In genomic region chr2:165571216-165571778, GRCm38 (mm10) we compare ENCODE assay signal across 24 mouse cellular contexts. TPM values are rescaled to one million over a fixed set of nuclear protein-coding genes. Genes with fewer than 3 reads are reported as not detected.
DNase-seq lines count a peak whose midpoint lies in the region; ATAC-seq lines count a peak whose summit lies in the region.
"Had no signal": no experiment of that assay in that cellular context is flagged by ENCODE, and none has a peak within 500 bp of the region (broad histone marks: within the 10 kb centered on the region; RNA-seq: fewer than 3 reads in every experiment).

No protein-coding gene starts in this region.

- no peaks in the 10 kb centered on the region for H3K36me3 ChIP-seq in lung, embryonic 16.5 days (ENCODE audit: control insufficient read depth, insufficient read depth, low read length)
- no peaks in the 10 kb centered on the region for H3K36me3 ChIP-seq in stomach, embryonic 16.5 days (ENCODE audit: control insufficient read depth, insufficient read depth, low read length)
- H3K36me3 ChIP-seq in neural tube, embryonic 15.5 days = no peaks in the 10 kb centered on the region
- H3K36me3 ChIP-seq: forebrain, embryonic 15.5 days; heart, embryonic 10.5 days; hindbrain, embryonic 15.5 days; liver, embryonic 13.5 days; lung, embryonic 15.5 days; midbrain, embryonic 15.5 days had no signal

- 15% methylated on average over 4 of the region's 4 CpGs for WGBS in lung, embryonic 16.5 days
- 17% methylated on average over 4 of the region's 4 CpGs for WGBS in stomach, embryonic 16.5 days
- WGBS in neural tube, embryonic 15.5 days = 59% methylated on average over 4 of the region's 4 CpGs

- no peak overlapping the region for H3K27ac ChIP-seq in lung, embryonic 16.5 days (ENCODE audit: low read length)
- no peak overlapping the region for H3K27ac ChIP-seq in stomach, embryonic 16.5 days (ENCODE audit: low read length)
- H3K27ac ChIP-seq in neural tube, embryonic 15.5 days (replicated peaks) = no peak overlapping the region
- H3K27ac ChIP-seq: forebrain, embryonic 15.5 days; heart, embryonic 10.5 days; hindbrain, embryonic 15.5 days; layer of hippocampus, adult 2 months; liver, embryonic 13.5 days; lung, embryonic 15.5 days; midbrain, embryonic 15.5 days had no signal

- H3K27me3 ChIP-seq in lung, embryonic 16.5 days (ENCODE audit: control insufficient read depth, insufficient read depth, low read depth, low read length) = no peaks in the 10 kb centered on the region
- no peaks in the 10 kb centered on the region for H3K27me3 ChIP-seq in stomach, embryonic 16.5 days (ENCODE audit: control insufficient read depth, insufficient read depth, low read length)
- no peaks in the 10 kb centered on the region for H3K27me3 ChIP-seq in neural tube, embryonic 15.5 days (replicated peaks)
- H3K27me3 ChIP-seq: forebrain, embryonic 15.5 days; hindbrain, embryonic 15.5 days; liver, embryonic 13.5 days; lung, embryonic 15.5 days; midbrain, embryonic 15.5 days had no signal

- no peak overlapping the region for H3K9ac ChIP-seq in lung, embryonic 16.5 days (ENCODE audit: low read length)
- no peak overlapping the region for H3K9ac ChIP-seq in stomach, embryonic 16.5 days (ENCODE audit: low read length)
- H3K9ac ChIP-seq in neural tube, embryonic 15.5 days (replicated peaks) = no peak overlapping the region
- H3K9ac ChIP-seq: forebrain, embryonic 15.5 days; hindbrain, embryonic 15.5 days; liver, embryonic 13.5 days; lung, embryonic 15.5 days; midbrain, embryonic 15.5 days had no signal

- no peaks in the 10 kb centered on the region for H3K4me1 ChIP-seq in lung, embryonic 16.5 days (replicated peaks; ENCODE audit: control insufficient read depth, insufficient read depth, low read length)
- no peaks in the 10 kb centered on the region for H3K4me1 ChIP-seq in stomach, embryonic 16.5 days (ENCODE audit: control insufficient read depth, insufficient read depth, low read length)
- H3K4me1 ChIP-seq in neural tube, embryonic 15.5 days = 0 out of 2 replicates have a peak, but pooled peaks cover 3% of the 10 kb centered on the region
- H3K4me1 ChIP-seq: forebrain, embryonic 15.5 days; heart, embryonic 10.5 days; hindbrain, embryonic 15.5 days; liver, embryonic 13.5 days; lung, embryonic 15.5 days; midbrain, embryonic 15.5 days had no signal

- no peak for DNase-seq in lung, postnatal 25 days (ENCODE audit: low spot score)
- DNase-seq in kidney, adult 18-20 months = peak; percentile 8
- peak; percentile 40 for DNase-seq in kidney, postnatal 10 days
- no peak for DNase-seq in MN1 (ENCODE audit: low spot score)
- DNase-seq in ovary, postnatal 36 days (ENCODE audit: low spot score) = no peak
- DNase-seq: adrenal gland, postnatal 36 days; B cell, adult 2 months; cerebellum, adult 2 months; cerebellum, postnatal 36 days; heart, postnatal 14 days; left cerebral cortex, postnatal 4 days; liver, embryonic 13.5 days; thymus, postnatal 25 days had no signal

- H3K4me3 ChIP-seq in lung, embryonic 16.5 days (ENCODE audit: low read length) = no peak overlapping the region
- H3K4me3 ChIP-seq in stomach, embryonic 16.5 days (replicated peaks; ENCODE audit: low read length) = no peak overlapping the region
- no peak overlapping the region for H3K4me3 ChIP-seq in neural tube, embryonic 15.5 days (replicated peaks)
- H3K4me3 ChIP-seq: forebrain, embryonic 15.5 days; heart, embryonic 10.5 days; hindbrain, embryonic 15.5 days; layer of hippocampus, adult 2 months; liver, embryonic 13.5 days; lung, embryonic 15.5 days; midbrain, embryonic 15.5 days; myocyte had no signal

- no peaks in the 10 kb centered on the region for H3K9me3 ChIP-seq in lung, embryonic 16.5 days (ENCODE audit: control insufficient read depth, low read length)
- no peaks in the 10 kb centered on the region for H3K9me3 ChIP-seq in stomach, embryonic 16.5 days (replicated peaks; ENCODE audit: control insufficient read depth, low read length)
- no peaks in the 10 kb centered on the region for H3K9me3 ChIP-seq in neural tube, embryonic 15.5 days (replicated peaks)
- H3K9me3 ChIP-seq: forebrain, embryonic 15.5 days; heart, embryonic 10.5 days; hindbrain, embryonic 15.5 days; liver, embryonic 13.5 days; lung, embryonic 15.5 days; midbrain, embryonic 15.5 days had no signal

- H3K4me2 ChIP-seq in lung, embryonic 16.5 days (ENCODE audit: low read depth, low read length) = no peak overlapping the region
- no peak overlapping the region for H3K4me2 ChIP-seq in stomach, embryonic 16.5 days (ENCODE audit: low read depth, low read length)
- no peak overlapping the region for H3K4me2 ChIP-seq in neural tube, embryonic 15.5 days
- H3K4me2 ChIP-seq: forebrain, embryonic 15.5 days; hindbrain, embryonic 15.5 days; liver, embryonic 13.5 days; lung, embryonic 15.5 days; midbrain, embryonic 15.5 days had no signal

- ATAC-seq in lung, embryonic 16.5 days (ENCODE audit: low read depth) = 0 out of 2 replicates have a peak, but pooled peaks have one; percentile 26
- ATAC-seq in stomach, embryonic 16.5 days (ENCODE audit: insufficient read depth, low FRiP score) = 0 out of 2 replicates have a peak, but pooled peaks have one; percentile 29
- ATAC-seq in neural tube, embryonic 15.5 days (ENCODE audit: low FRiP score) = no peak
- ATAC-seq: forebrain, embryonic 15.5 days; intestine, postnatal 0 days; midbrain, embryonic 15.5 days had no signal

RNA-seq across cellular contexts. Expression of gene Eya2, which starts 23.5 kb away (rescaled TPM):
- polyA plus RNA-seq in lung, embryonic 16.5 days (2015; fragmentation: Nextera tagmentation; extraction: Ambion mirVana) = 6.0 and 6.9 TPM in 2 replicates
- polyA plus RNA-seq in stomach, embryonic 16.5 days (2015; fragmentation: Nextera tagmentation; extraction: Ambion mirVana) = 7.8 and 14.3 TPM in 2 replicates
- 5.2 and 11.3 TPM in 2 replicates for polyA plus RNA-seq in neural tube, embryonic 15.5 days (2015; fragmentation: Nextera tagmentation; extraction: Ambion mirVana)

Comparison
In these comparisons a context has a peak if more than half of its experiments do, and no peak if none do; other contexts are left out.
1. DNase-seq: peak in kidney, adult 18-20 months (single experiment) and kidney, postnatal 10 days (single experiment); none in lung, postnatal 25 days (single experiment), MN1 (single experiment) and ovary, postnatal 36 days (single experiment).